Mouse (Mus musculus) liver, postnatal 0 days (tissue): ENCODE results near the gene Sp3. TPM values are rescaled to one million over a fixed set of nuclear protein-coding genes. Genes with fewer than 3 reads are reported as not detected.
A peak's percentile ranks its signal among the peaks of the same experiment; 100 is the strongest.

Experiments
- ATAC-seq: fragments of 200-750 bp; cut with Nextera tagmentation; 2 replicates; pipeline ENCODE4 v1.8.0; 2017; ENCODE audit warnings: mild to moderate bottlenecking, moderate library complexity
- DNase-seq: peaks from one replicate; pipeline ENCODE4 v3.0.0-alpha.2; 2016
- H3K27ac ChIP-seq: fragments of 300-500 bp; sonication (generic); 2 replicates; pipeline ENCODE4 v1.5.1; 2014; ENCODE audit warnings: antibody characterized with exemption, moderate library complexity, mild to moderate bottlenecking, low read depth
- H3K27me3 ChIP-seq: fragments of 300-500 bp; sonication (generic); 2 replicates; pipeline ENCODE4 v1.6.1; 2014; ENCODE audit warnings: low read length, control low read depth, mixed read lengths; ENCODE audit not compliant: insufficient read depth
- H3K36me3 ChIP-seq: fragments of 300-500 bp; sonication (generic); replicated peaks from 2 replicates; pipeline ENCODE4 v1.6.1; 2014; ENCODE audit warnings: mild to moderate bottlenecking, control low read depth, low read length, moderate library complexity, mixed read lengths; ENCODE audit not compliant: insufficient read depth
- H3K4me1 ChIP-seq: fragments of 300-500 bp; sonication (generic); 2 replicates; pipeline ENCODE4 v1.6.1; 2014; ENCODE audit warnings: antibody characterized with exemption, mild to moderate bottlenecking, control low read depth; ENCODE audit not compliant: insufficient read depth
- H3K4me2 ChIP-seq: fragments of 300-500 bp; sonication (generic); 2 replicates; pipeline ENCODE4 v1.6.1; 2014; ENCODE audit warnings: low read depth, mild to moderate bottlenecking, low read length, moderate library complexity, mixed read lengths
- H3K4me3 ChIP-seq: fragments of 300-500 bp; sonication (generic); 2 replicates; pipeline ENCODE4 v1.5.1; 2014; ENCODE audit warnings: low read depth, low read length
- H3K9ac ChIP-seq: fragments of 300-500 bp; sonication (generic); replicated peaks from 2 replicates; pipeline ENCODE4 v1.6.1; 2014; ENCODE audit warnings: mild to moderate bottlenecking, moderate library complexity
- H3K9me3 ChIP-seq: fragments of 300-500 bp; sonication (generic); 2 replicates; pipeline ENCODE4 v1.6.1; 2016; ENCODE audit warnings: mild to moderate bottlenecking, control low read depth, low read length, mixed read lengths
- CTCF ChIP-seq: sonication (generic); IDR thresholded peaks from 2 replicates; pipeline ENCODE4 v1.5.1; 2016; ENCODE audit warnings: antibody characterized with exemption, low read depth
- EP300 ChIP-seq: IDR thresholded peaks from 2 replicates; pipeline ENCODE4 v1.6.1; 2016; ENCODE audit warnings: antibody characterized with exemption, low read depth, mild to moderate bottlenecking
- WGBS: fragments of 180-500 bp; shearing (Covaris S2); extraction: QIAGEN DNeasy Blood & Tissue Kit; methylation state at CpG from one replicate; pipeline ENCODE4 v1.1.7; 2014; ENCODE audit not compliant: insufficient replicate concordance; 5-methylcytosine and 5-hydroxymethylcytosine counted together
- polyA plus RNA-seq: library from polyadenylated mRNA; unstranded; fragments of >200 nt; fragmentation: Nextera tagmentation; extraction: Ambion mirVana; gene quantifications from 2 replicates; pipeline ENCODE4 v1.2.1, GENCODE M21; 2015

The Sp3 gene
- polyA plus RNA-seq, 1 experiment from 2014 or later: 20.5 TPM

- DNase-seq: peak; percentile 47
- peak; percentile 72; the same call in 1 of the 2 replicates for ATAC-seq
- Histone ChIP-seq H3K36me3 (peaks cover 46% of the 10 kb centered on the region), H3K9me3 (no peaks in the 10 kb centered on the region), H3K4me2 (no peak overlapping the region; the same call in 1 of the 2 replicates), H3K27me3 (no peaks in the 10 kb centered on the region), H3K9ac (no peak overlapping the region), H3K4me1 (peaks cover 13% of the 10 kb centered on the region), H3K27ac (no peak overlapping the region), H3K4me3 (no peak overlapping the region)
- TF ChIP-seq EP300: no peak
- peak; percentile 52 for TF ChIP-seq CTCF
- WGBS: 80% methylated on average over 4 of the region's 4 CpGs
Observed at GRCm38 (mm10) chr2:72970302-72970701, 9.9 kb downstream of the Sp3 start.

- 86% methylated on average over 1 of the region's 1 CpGs for WGBS
Observed at GRCm38 (mm10) chr2:72968536-72968935, 11.7 kb downstream of the Sp3 start.

GRCm38 (mm10) chr2:72965450-72965849 lies 14.8 kb downstream of the Sp3 start:
- ATAC-seq: no peak
- H3K36me3 ChIP-seq: peaks cover 38% of the 10 kb centered on the region
- no peak overlapping the region for H3K9ac ChIP-seq
- TF ChIP-seq CTCF: no peak
- no peak for TF ChIP-seq EP300
- H3K4me3 ChIP-seq: no peak overlapping the region
- no peaks in the 10 kb centered on the region for H3K27me3 ChIP-seq
- peak overlapping the region; percentile 7; the same call in 1 of the 2 replicates for H3K27ac ChIP-seq
- H3K9me3 ChIP-seq: no peaks in the 10 kb centered on the region
- 84% methylated on average over 2 of the region's 2 CpGs for WGBS
- peaks cover 9% of the 10 kb centered on the region for H3K4me1 ChIP-seq
- no peak for DNase-seq
- H3K4me2 ChIP-seq: no peak overlapping the region

More at GRCm38 (mm10) chr2:72968536-72968935, 11.7 kb downstream of the Sp3 start:
- TF ChIP-seq CTCF (no peak), EP300 (no peak)
- Histone ChIP-seq H3K9ac (no peak overlapping the region), H3K36me3 (peaks cover 46% of the 10 kb centered on the region), H3K4me2 (no peak overlapping the region), H3K4me3 (no peak overlapping the region), H3K9me3 (no peaks in the 10 kb centered on the region), H3K27ac (no peak overlapping the region), H3K4me1 (peaks cover 9% of the 10 kb centered on the region), H3K27me3 (no peaks in the 10 kb centered on the region)
- ATAC-seq (no peak), DNase-seq (no peak)

GRCm38 (mm10) chr2:72956415-72956814 lies 23.8 kb downstream of the Sp3 start:
- WGBS: 89% methylated on average over 3 of the region's 3 CpGs
- H3K36me3 ChIP-seq: peaks cover 50% of the 10 kb centered on the region

GRCm38 (mm10) chr2:72952979-72953378 lies 27.3 kb downstream of the Sp3 start:
- WGBS: 61% methylated on average over 3 of the region's 3 CpGs
- Histone ChIP-seq H3K9ac (no peak overlapping the region), H3K27ac (no peak overlapping the region), H3K4me3 (no peak overlapping the region), H3K27me3 (no peaks in the 10 kb centered on the region), H3K4me2 (no peak overlapping the region), H3K4me1 (no peaks in the 10 kb centered on the region), H3K9me3 (no peaks in the 10 kb centered on the region), H3K36me3 (peaks cover 45% of the 10 kb centered on the region)
- DNase-seq (no peak), ATAC-seq (no peak)
- no peak for TF ChIP-seq EP300
- TF ChIP-seq CTCF: no peak

More at GRCm38 (mm10) chr2:72956415-72956814, 23.8 kb downstream of the Sp3 start:
- H3K9me3 ChIP-seq: no peaks in the 10 kb centered on the region
- no peak overlapping the region for H3K9ac ChIP-seq
- TF ChIP-seq CTCF: 0 out of 2 replicates have a peak, but pooled peaks have one; percentile 3
- TF ChIP-seq EP300: no peak
- no peak overlapping the region for H3K27ac ChIP-seq
- no peaks in the 10 kb centered on the region for H3K27me3 ChIP-seq
- DNase-seq (no peak), ATAC-seq (no peak)
- H3K4me2 ChIP-seq: no peak overlapping the region
- H3K4me1 ChIP-seq: no peaks in the 10 kb centered on the region
- H3K4me3 ChIP-seq: no peak overlapping the region

- 33% methylated on average over 1 of the region's 1 CpGs for WGBS
- no peak for DNase-seq
- TF ChIP-seq CTCF (no peak), EP300 (no peak)
- no peak overlapping the region for H3K4me3 ChIP-seq
- ATAC-seq: no peak
- H3K4me2 ChIP-seq: no peak overlapping the region
- H3K27ac ChIP-seq: 0 out of 2 replicates have a peak overlapping the region, but pooled peaks have one; percentile 0
- no peaks in the 10 kb centered on the region for H3K9me3 ChIP-seq
- H3K27me3 ChIP-seq: no peaks in the 10 kb centered on the region
- H3K9ac ChIP-seq: no peak overlapping the region
- no peaks in the 10 kb centered on the region for H3K4me1 ChIP-seq
- H3K36me3 ChIP-seq: peaks cover 35% of the 10 kb centered on the region
Observed at GRCm38 (mm10) chr2:72935937-72936336, 44.3 kb downstream of the Sp3 start.

- H3K27ac ChIP-seq: no peak overlapping the region
- H3K27me3 ChIP-seq: no peaks in the 10 kb centered on the region
- ATAC-seq: no peak
- H3K4me2 ChIP-seq: no peak overlapping the region
- TF ChIP-seq CTCF: no peak
- no peak for TF ChIP-seq EP300
- no peaks in the 10 kb centered on the region for H3K4me1 ChIP-seq
- peaks cover 11% of the 10 kb centered on the region for H3K36me3 ChIP-seq
- DNase-seq: no peak
- no peaks in the 10 kb centered on the region for H3K9me3 ChIP-seq
- no peak overlapping the region for H3K4me3 ChIP-seq
- no peak overlapping the region for H3K9ac ChIP-seq
Observed at GRCm38 (mm10) chr2:72932186-72932585, 48.1 kb downstream of the Sp3 start.
